Comparison of ENCODE assay signal across 7 mouse cellular contexts in the genomic region with DNA sequence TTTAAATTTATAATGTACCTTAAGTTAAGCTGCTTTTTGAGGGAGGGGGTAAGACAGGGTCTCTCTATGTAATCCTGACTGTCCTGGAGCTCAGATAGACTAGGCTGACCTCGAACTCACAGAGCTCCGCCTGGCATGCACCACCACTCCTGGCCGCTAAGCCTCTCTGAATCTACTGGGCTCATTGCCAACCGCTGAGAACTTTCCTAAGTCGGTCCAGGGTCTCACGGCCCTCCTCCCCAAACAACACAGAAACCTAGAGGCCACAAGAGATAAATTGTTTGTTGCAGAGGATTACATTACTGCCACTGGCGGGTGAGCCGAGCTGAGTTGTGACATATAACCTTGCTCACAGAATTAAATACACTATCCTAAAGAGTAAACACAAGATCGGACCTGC. TPM values are rescaled to one million over a fixed set of nuclear protein-coding genes. Genes with fewer than 3 reads are reported as not detected.
DNase-seq lines count a peak whose midpoint lies in the region; ATAC-seq lines count a peak whose summit lies in the region.

No protein-coding gene starts in this region.

- WGBS in forebrain, embryonic 10.5 days: 26% methylated on average over 9 of the region's 9 CpGs
- 17% methylated on average over 9 of the region's 9 CpGs for WGBS in hindbrain, embryonic 13.5 days
- 28% methylated on average over 9 of the region's 9 CpGs for WGBS in limb, embryonic 12.5 days
- WGBS in midbrain, embryonic 15.5 days: 13% methylated on average over 9 of the region's 9 CpGs

- H3K27ac ChIP-seq in forebrain, embryonic 10.5 days: no peak overlapping the region
- peak overlapping the region; percentile 92; the same call in 1 of the 2 replicates for H3K27ac ChIP-seq in hindbrain, embryonic 13.5 days
- H3K27ac ChIP-seq in limb, embryonic 12.5 days: no peak overlapping the region
- peak overlapping the region; percentile 94 for H3K27ac ChIP-seq in midbrain, embryonic 15.5 days

- H3K9ac ChIP-seq in hindbrain, embryonic 13.5 days: peak overlapping the region; percentile 15; the same call in 1 of the 2 replicates
- no peak overlapping the region for H3K9ac ChIP-seq in limb, embryonic 12.5 days (replicated peaks)
- H3K9ac ChIP-seq in midbrain, embryonic 15.5 days: peak overlapping the region; percentile 69; the same call in 1 of the 2 replicates

- no peak for ATAC-seq in hindbrain, embryonic 13.5 days (ENCODE audit: low FRiP score)
- no peak for ATAC-seq in limb, embryonic 12.5 days (ENCODE audit: insufficient number of reproducible peaks, insufficient read depth, low FRiP score, low TSS enrichment, low read depth)
- ATAC-seq in midbrain, embryonic 15.5 days (replicated peaks): no peak; the same call in 1 of the 2 replicates

- peak; percentile 77 for DNase-seq in MN1 (ENCODE audit: low spot score)
- DNase-seq in adrenal gland, postnatal 10 days: peak; percentile 80
- DNase-seq in forebrain, embryonic 10.5 days (ENCODE audit: extremely low spot score, low spot score): peak; percentile 41
- DNase-seq in urinary bladder, postnatal 4 days (ENCODE audit: low spot score in 2 of 2): peak; percentile 21 to 63

- H3K36me3 ChIP-seq in forebrain, embryonic 10.5 days (replicated peaks): no peaks in the 10 kb centered on the region
- peaks cover 22% of the 10 kb centered on the region for H3K36me3 ChIP-seq in hindbrain, embryonic 13.5 days
- no peaks in the 10 kb centered on the region for H3K36me3 ChIP-seq in limb, embryonic 12.5 days
- no peaks in the 10 kb centered on the region for H3K36me3 ChIP-seq in midbrain, embryonic 15.5 days (replicated peaks)

- peak overlapping the region; percentile 68 for H3K4me3 ChIP-seq in forebrain, embryonic 10.5 days
- peak overlapping the region; percentile 72 for H3K4me3 ChIP-seq in hindbrain, embryonic 13.5 days
- peak overlapping the region; percentile 65; the same call in 1 of the 2 replicates for H3K4me3 ChIP-seq in limb, embryonic 12.5 days (replicated peaks)
- H3K4me3 ChIP-seq in midbrain, embryonic 15.5 days: peak overlapping the region; percentile 69

- peaks cover 29% of the 10 kb centered on the region for H3K27me3 ChIP-seq in forebrain, embryonic 10.5 days (ENCODE audit: poor library complexity, severe bottlenecking)
- H3K27me3 ChIP-seq in hindbrain, embryonic 13.5 days: 0 out of 2 replicates have a peak, but pooled peaks cover 3% of the 10 kb centered on the region
- 0 out of 2 replicates have a peak, but pooled peaks cover 2% of the 10 kb centered on the region for H3K27me3 ChIP-seq in limb, embryonic 12.5 days
- no peaks in the 10 kb centered on the region; the same call in 1 of the 2 replicates for H3K27me3 ChIP-seq in midbrain, embryonic 15.5 days (replicated peaks)

- H3K4me1 ChIP-seq in forebrain, embryonic 10.5 days: peaks cover 20% of the 10 kb centered on the region
- H3K4me1 ChIP-seq in hindbrain, embryonic 13.5 days (replicated peaks): peaks cover 9% of the 10 kb centered on the region
- 0 out of 2 replicates have a peak, but pooled peaks cover 3% of the 10 kb centered on the region for H3K4me1 ChIP-seq in limb, embryonic 12.5 days (replicated peaks)
- H3K4me1 ChIP-seq in midbrain, embryonic 15.5 days: peaks cover 11% of the 10 kb centered on the region

- H3K9me3 ChIP-seq in forebrain, embryonic 10.5 days: no peaks in the 10 kb centered on the region
- no peaks in the 10 kb centered on the region for H3K9me3 ChIP-seq in hindbrain, embryonic 13.5 days
- H3K9me3 ChIP-seq in limb, embryonic 12.5 days: no peaks in the 10 kb centered on the region
- H3K9me3 ChIP-seq in midbrain, embryonic 15.5 days: no peaks in the 10 kb centered on the region

- H3K4me2 ChIP-seq in hindbrain, embryonic 13.5 days: peak overlapping the region; percentile 81
- H3K4me2 ChIP-seq in limb, embryonic 12.5 days: peak overlapping the region; percentile 84
- peak overlapping the region; percentile 75 for H3K4me2 ChIP-seq in midbrain, embryonic 15.5 days

RNA-seq across cellular contexts. Expression of gene Pm20d2, which starts 1.4 kb away (rescaled TPM):
- 10 to 100 TPM; 31.3 to 46.6 TPM for total RNA-seq in adrenal gland, postnatal 10 days (2021)
- 1.1 and 1.2 TPM in 2 replicates for polyA plus RNA-seq in forebrain, embryonic 10.5 days (2016; fragmentation: Nextera tagmentation; extraction: Ambion mirVana)
- polyA plus RNA-seq in hindbrain, embryonic 13.5 days (2015; fragmentation: Nextera tagmentation; extraction: Ambion mirVana): 1.3 and 2.4 TPM in 2 replicates
- 1.5 and 1.6 TPM in 2 replicates for polyA plus RNA-seq in limb, embryonic 12.5 days (2016; fragmentation: Nextera tagmentation; extraction: Ambion mirVana)
- polyA plus RNA-seq in midbrain, embryonic 15.5 days (2015; fragmentation: Nextera tagmentation; extraction: Ambion mirVana): 2.3 and 2.8 TPM in 2 replicates

RNA-seq across cellular contexts. Expression of gene Srsf12, which starts 20.6 kb away (rescaled TPM):
- 1 to 10 TPM; 1.7 to 2.2 TPM for total RNA-seq in adrenal gland, postnatal 10 days (2021)
- polyA plus RNA-seq in forebrain, embryonic 10.5 days (2016; fragmentation: Nextera tagmentation; extraction: Ambion mirVana): 4.1 and 4.2 TPM in 2 replicates
- 40.9 and 42.1 TPM in 2 replicates for polyA plus RNA-seq in hindbrain, embryonic 13.5 days (2015; fragmentation: Nextera tagmentation; extraction: Ambion mirVana)
- polyA plus RNA-seq in limb, embryonic 12.5 days (2016; fragmentation: Nextera tagmentation; extraction: Ambion mirVana): 14.6 and 16.9 TPM in 2 replicates
- polyA plus RNA-seq in midbrain, embryonic 15.5 days (2015; fragmentation: Nextera tagmentation; extraction: Ambion mirVana): 59.7 and 68.8 TPM in 2 replicates

RNA-seq across cellular contexts. Expression of gene Gabrr1, which starts 55.8 kb away (rescaled TPM):
- under 1 TPM in 1 of 2 experiments, not detected in 1; 0.15 TPM for total RNA-seq in adrenal gland, postnatal 10 days (2021)
- 0.09 TPM in 1 of 2 replicates, not detected in the other for polyA plus RNA-seq in forebrain, embryonic 10.5 days (2016; fragmentation: Nextera tagmentation; extraction: Ambion mirVana)
- polyA plus RNA-seq in hindbrain, embryonic 13.5 days (2015; fragmentation: Nextera tagmentation; extraction: Ambion mirVana): 0.17 and 0.21 TPM in 2 replicates
- 0.20 TPM in 1 of 2 replicates, not detected in the other for polyA plus RNA-seq in limb, embryonic 12.5 days (2016; fragmentation: Nextera tagmentation; extraction: Ambion mirVana)
- 0.79 and 1.1 TPM in 2 replicates for polyA plus RNA-seq in midbrain, embryonic 15.5 days (2015; fragmentation: Nextera tagmentation; extraction: Ambion mirVana)

Comparison
In these comparisons a context has a peak if more than half of its experiments do, and no peak if none do; other contexts are left out.
1. H3K27ac ChIP-seq: peak in hindbrain, embryonic 13.5 days (single experiment) and midbrain, embryonic 15.5 days (single experiment); none in forebrain, embryonic 10.5 days (single experiment) and limb, embryonic 12.5 days (single experiment).
2. Peak in every context shown above with its lines, with median percentiles within 50 percentile points of each other: DNase-seq, H3K4me3 ChIP-seq and H3K4me2 ChIP-seq.